Mouse (Mus musculus): ENCODE results near the gene Tmc4. TPM values are rescaled to one million over a fixed set of nuclear protein-coding genes. Genes with fewer than 3 reads are reported as not detected.
A peak's percentile ranks its signal among the peaks of the same experiment; 100 is the strongest.

Gene Tmc4
- polyA plus RNA-seq, 1 experiment from 2014 or later, result 6.2 TPM

DNA sequence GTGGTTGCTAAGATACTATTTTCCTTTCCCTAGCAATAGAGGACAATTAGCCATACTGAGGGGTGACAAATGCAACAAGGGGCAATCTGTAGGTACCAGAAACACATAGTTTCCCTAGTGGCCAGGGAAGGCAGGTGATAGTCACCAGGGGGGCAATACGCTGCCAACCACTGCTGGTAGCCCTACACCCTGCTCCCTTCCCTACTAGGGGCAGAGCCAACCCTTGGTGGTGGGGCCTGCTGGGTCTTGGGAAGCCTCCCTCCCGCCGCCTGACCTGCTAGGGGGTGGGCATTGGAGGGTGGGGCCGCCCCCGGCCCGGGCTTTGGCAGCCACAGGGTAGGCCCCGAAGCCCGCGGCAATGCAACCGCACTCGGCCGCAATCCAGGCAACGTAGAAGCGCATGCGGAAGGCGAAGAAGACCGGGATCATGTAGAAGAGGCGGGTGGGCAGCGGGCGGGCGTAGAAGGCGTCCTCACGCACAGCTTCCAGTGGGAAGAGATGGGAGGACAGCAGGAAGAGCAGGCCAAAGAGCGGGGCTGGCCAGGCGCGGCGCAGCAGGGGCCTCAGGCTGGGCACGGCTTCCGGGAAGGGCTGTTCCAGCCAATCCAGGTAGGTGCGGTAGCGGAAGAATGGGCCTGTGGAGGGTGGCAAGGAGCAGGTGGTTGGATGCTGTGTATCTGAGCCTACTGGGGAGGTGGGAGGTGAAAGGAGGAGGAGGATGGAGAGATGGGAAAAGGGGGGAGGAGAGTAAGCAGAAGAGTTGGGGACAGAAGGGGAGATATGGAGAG lies 8.2 kb upstream of the Tmc4 start:
- no peak for ATAC-seq (ENCODE audit: low FRiP score, low read depth)
- no peak overlapping the region for H3K27ac ChIP-seq
- no peak overlapping the region for H3K4me3 ChIP-seq
- no peaks in the 10 kb centered on the region for H3K4me1 ChIP-seq
- WGBS, result 80% methylated on average over 31 of the region's 31 CpGs
- no peak overlapping the region for H3K4me2 ChIP-seq (replicated peaks)
- H3K36me3 ChIP-seq, result peaks cover 82% of the 10 kb centered on the region
- no peaks in the 10 kb centered on the region for H3K27me3 ChIP-seq
- H3K9me3 ChIP-seq, result no peaks in the 10 kb centered on the region
- no peak overlapping the region for H3K9ac ChIP-seq

DNA sequence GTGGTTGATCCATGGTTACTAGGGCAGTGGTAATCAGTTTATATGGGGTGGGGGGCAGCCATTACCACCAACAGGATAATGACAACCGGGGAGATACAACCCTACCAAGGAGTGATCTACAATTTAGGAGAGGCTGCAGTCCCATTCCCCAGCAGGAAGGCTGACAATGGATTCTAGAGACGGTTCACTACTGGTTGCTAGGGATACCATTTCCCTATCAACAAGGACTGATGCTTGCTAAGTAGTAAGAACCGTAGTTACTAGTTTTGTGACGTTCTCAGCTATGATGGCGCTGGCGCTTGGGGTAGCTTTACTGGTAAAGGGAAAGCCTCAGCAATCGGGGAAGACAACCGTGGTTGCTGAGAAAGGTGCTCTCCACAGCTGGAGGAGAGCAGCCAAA lies 7.3 kb upstream of the Tmc4 start:
- no peak for ATAC-seq (ENCODE audit: low FRiP score, low read depth)
- Histone ChIP-seq H3K4me1 (no peaks in the 10 kb centered on the region), H3K27ac (no peak overlapping the region), H3K9ac (no peak overlapping the region), H3K4me2 (replicated peaks) (no peak overlapping the region), H3K9me3 (no peaks in the 10 kb centered on the region), H3K27me3 (no peaks in the 10 kb centered on the region), H3K4me3 (no peak overlapping the region), H3K36me3 (peaks cover 80% of the 10 kb centered on the region)
- 91% methylated on average over 8 of the region's 8 CpGs for WGBS

DNA sequence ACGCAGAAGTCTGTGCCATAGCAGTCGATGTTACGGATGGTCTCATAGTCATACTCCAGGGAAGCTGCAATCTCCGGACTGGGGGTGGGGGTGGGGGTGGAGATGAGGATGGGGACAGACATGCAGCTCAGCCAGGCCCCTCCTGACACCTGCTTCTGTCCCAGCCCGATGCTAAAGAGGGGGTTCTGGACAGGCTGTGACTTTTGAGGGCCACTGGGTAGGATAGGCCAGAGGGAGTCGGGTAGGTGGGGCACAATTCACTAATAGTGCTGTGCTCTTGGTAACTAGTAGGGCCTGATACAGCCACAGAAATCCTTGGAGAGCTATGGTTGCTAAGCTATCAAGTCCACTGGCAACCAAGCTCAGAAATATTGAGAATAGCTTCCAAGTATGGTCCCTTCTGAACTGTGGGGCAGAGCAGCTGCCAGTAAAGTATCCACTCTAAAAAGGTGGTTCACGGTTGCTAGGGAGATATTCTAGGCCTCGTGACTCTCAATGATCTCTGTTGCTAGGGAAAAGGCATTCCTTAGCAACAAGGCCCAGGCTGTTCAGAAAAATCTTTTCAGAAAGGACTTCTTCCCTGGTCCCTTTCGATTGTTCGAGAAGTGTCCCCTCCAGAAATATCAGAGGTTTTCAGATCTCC lies 6.7 kb upstream of the Tmc4 start:
- Histone ChIP-seq H3K4me2 (replicated peaks) (no peak overlapping the region), H3K9me3 (no peaks in the 10 kb centered on the region), H3K4me1 (no peaks in the 10 kb centered on the region), H3K36me3 (peaks cover 81% of the 10 kb centered on the region), H3K4me3 (no peak overlapping the region), H3K27ac (no peak overlapping the region), H3K27me3 (no peaks in the 10 kb centered on the region), H3K9ac (no peak overlapping the region)
- no peak for ATAC-seq (ENCODE audit: low FRiP score, low read depth)
- 84% methylated on average over 10 of the region's 10 CpGs for WGBS

DNA sequence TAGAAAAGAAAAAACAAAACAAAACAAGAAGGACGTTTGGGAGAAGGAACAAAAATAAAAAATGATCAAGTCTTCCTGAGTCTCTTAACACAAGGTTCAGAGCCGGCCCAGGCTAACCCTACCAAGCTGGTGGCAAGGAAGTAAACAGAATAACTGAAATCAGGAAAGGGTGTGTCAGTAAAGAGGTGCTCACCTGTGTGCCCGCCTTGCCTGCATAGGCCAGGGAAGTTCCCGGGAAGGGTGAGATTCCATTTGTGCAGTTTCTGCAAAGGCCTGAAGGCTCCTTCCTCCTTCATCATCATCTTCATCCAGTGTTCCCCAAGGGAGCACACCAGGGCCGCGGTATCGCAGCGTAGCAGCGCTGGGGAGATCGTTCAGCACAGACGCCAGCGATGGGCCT lies 982 bp downstream of the Tmc4 start:
- Histone ChIP-seq H3K4me2 (replicated peaks) (no peak overlapping the region), H3K9ac (peak overlapping the region; percentile 25; the same call in 1 of the 2 replicates), H3K9me3 (no peaks in the 10 kb centered on the region), H3K27me3 (no peaks in the 10 kb centered on the region), H3K36me3 (peaks cover 28% of the 10 kb centered on the region), H3K4me1 (no peaks in the 10 kb centered on the region), H3K4me3 (no peak overlapping the region), H3K27ac (no peak overlapping the region)
- ATAC-seq (ENCODE audit: low FRiP score, low read depth), result no peak
- 89% methylated on average over 12 of the region's 12 CpGs for whole genome bisulfite sequencing

DNA sequence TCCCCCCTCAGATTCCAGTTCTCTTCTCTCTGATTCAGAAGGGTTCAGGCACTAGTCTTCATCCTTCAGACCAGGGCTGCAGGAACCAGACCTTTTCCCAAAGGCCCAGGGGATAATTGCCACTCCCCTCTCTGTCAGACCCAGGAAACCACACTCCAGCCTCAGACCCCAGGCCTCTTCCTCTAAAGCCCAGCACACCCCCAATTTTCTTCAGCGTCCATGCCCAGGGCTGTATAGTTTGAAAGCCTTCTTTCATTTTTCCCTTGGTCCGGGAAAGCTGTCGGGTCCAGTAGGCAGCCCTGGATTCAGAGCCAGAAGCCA lies 2.2 kb downstream of the Tmc4 start:
- Histone ChIP-seq H3K27me3 (no peaks in the 10 kb centered on the region), H3K4me3 (no peak overlapping the region), H3K4me2 (replicated peaks) (no peak overlapping the region), H3K9ac (no peak overlapping the region), H3K4me1 (no peaks in the 10 kb centered on the region), H3K36me3 (peaks cover 18% of the 10 kb centered on the region), H3K27ac (no peak overlapping the region), H3K9me3 (no peaks in the 10 kb centered on the region)
- 79% methylated on average over 3 of the region's 3 CpGs for WGBS
- 0 out of 2 replicates have a peak, but pooled peaks have one; percentile 10 for ATAC-seq (ENCODE audit: low FRiP score, low read depth)

DNA sequence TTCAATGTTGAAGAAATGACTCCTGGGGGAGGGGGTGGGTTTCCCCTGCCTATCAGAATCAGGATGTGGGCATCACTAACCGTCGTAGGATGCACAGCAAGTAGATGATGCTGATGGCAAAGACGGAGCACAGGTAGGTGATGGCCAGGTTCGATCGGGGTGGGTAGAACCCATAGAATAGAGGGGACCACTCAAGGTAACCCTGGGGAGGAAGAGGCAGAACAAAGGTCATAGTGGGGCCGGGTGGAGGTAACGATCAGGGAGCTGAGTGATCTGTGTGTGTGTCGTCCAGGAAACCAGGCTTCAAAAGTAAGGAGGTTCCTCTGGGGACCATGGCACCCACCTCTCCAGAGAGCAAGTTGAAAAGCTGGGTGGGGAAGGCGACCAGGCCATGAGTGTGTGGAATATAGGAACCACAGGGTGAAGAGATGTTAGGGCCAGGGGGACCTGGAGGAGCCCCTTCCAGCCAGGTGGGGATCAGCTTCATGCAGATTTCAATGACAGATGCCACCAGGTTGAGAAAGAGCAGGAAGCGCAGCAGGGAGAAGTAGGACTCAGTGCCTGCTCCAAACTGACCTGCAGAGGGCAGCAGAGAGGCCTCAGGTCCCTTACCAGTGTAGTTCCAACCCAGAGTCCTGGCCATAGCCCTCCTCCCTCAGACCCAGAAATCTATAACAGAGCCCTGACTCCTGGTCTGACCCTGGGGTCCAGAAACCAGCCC lies 2.7 kb downstream of the Tmc4 start:
- Histone ChIP-seq H3K4me2 (replicated peaks) (no peak overlapping the region), H3K9me3 (no peaks in the 10 kb centered on the region), H3K9ac (no peak overlapping the region), H3K4me1 (no peaks in the 10 kb centered on the region), H3K36me3 (peaks cover 17% of the 10 kb centered on the region), H3K27ac (no peak overlapping the region), H3K4me3 (no peak overlapping the region), H3K27me3 (no peaks in the 10 kb centered on the region)
- ATAC-seq (ENCODE audit: low FRiP score, low read depth), result peak; percentile 81
- WGBS, result 71% methylated on average over 10 of the region's 10 CpGs

DNA sequence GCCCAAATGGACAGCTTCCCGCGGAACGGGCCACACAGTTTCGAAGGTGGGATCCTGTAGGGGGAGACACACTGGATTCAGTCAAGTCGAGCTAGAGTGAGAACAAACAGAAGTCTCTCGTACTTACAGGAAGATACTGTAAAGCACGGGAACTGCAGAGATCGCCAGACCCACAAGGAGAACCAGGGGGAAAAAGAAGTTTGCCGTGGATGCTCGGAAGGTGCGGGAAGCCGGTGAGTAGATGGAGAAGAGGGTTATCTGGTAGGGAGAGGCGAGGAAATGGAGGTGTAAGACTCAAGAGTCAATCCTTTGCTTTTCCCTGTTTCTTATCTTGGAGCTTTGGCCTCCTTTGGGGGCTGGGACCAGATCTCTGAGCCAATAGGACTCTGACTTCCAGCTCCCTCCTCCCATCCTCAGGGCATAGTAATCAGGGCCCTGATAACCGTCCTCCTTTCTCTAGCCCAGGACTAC lies 10.4 kb downstream of the Tmc4 start:
- 13% methylated on average over 14 of the region's 14 CpGs for WGBS
- H3K27me3 ChIP-seq, result no peaks in the 10 kb centered on the region
- peaks cover 17% of the 10 kb centered on the region for H3K36me3 ChIP-seq
- peaks cover 23% of the 10 kb centered on the region for H3K4me1 ChIP-seq
- H3K9me3 ChIP-seq, result no peaks in the 10 kb centered on the region
- peak overlapping the region; percentile 31 for H3K4me2 ChIP-seq (replicated peaks)
- no peak overlapping the region for H3K9ac ChIP-seq
- ATAC-seq (ENCODE audit: low FRiP score, low read depth), result no peak
- no peak overlapping the region for H3K4me3 ChIP-seq
- no peak overlapping the region for H3K27ac ChIP-seq

DNA sequence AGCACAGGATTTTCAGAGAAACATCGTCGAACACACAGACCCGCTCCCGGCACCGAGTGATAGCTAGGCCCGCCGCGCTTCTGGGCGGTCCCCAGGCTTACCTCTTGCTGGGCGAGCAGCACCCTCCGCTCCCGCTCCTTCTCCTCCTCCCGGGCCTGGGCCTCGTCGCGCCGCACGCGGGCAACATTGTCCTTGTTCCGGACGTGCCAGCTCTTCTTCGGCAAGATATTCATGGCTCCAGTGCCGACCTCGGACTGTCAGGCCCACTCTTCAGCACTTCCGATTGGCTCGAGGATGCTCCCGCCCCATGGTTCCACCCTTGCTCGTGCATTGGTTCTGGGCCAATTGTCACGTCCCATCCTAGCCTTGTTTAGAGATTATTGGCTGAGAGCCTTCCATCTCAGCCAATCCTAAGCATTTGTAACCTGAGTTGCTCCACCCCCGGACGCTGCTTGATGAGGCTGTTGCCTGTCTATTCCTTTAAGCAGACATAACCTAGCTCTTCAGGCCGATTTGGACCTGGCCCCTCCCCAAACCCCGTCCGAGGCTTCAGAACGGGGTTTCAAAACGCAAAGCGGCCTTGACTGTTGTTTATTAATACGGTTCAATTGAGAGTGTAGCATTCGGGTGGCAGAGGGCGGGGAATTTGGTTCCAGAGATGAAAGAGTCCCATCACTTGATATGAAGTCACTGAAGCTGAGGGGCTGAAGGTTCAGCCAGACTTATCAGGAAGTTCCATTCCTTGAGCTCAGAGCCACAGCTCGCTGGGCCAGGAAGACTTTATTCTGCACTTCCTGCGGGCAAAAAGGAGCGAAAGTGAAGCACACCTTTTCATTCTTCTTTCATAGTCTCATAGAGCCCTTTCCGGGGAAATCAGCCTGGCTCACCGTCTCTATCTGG lies 11.9 kb downstream of the Tmc4 start, which contains the start of gene Leng1:
Gene Leng1 (minus strand): TSS at position 626 of the 900 bp plus-strand sequence.
- H3K36me3 ChIP-seq, result peaks cover 32% of the 10 kb centered on the region
- peak within 1 kb of the TSS; percentile 77 for H3K4me3 ChIP-seq
- peaks cover 23% of the 10 kb centered on the region for H3K4me1 ChIP-seq
- WGBS, result 4% methylated on average over 45 of the region's 45 CpGs
- no peaks in the 10 kb centered on the region for H3K9me3 ChIP-seq
- H3K4me2 ChIP-seq (replicated peaks), result peak within 1 kb of the TSS; percentile 86
- H3K27me3 ChIP-seq, result no peaks in the 10 kb centered on the region
- H3K9ac ChIP-seq, result peak within 1 kb of the TSS; percentile 84
- ATAC-seq (ENCODE audit: low FRiP score, low read depth), result peak; percentile 98
- peak within 1 kb of the TSS; percentile 81 for H3K27ac ChIP-seq

DNA sequence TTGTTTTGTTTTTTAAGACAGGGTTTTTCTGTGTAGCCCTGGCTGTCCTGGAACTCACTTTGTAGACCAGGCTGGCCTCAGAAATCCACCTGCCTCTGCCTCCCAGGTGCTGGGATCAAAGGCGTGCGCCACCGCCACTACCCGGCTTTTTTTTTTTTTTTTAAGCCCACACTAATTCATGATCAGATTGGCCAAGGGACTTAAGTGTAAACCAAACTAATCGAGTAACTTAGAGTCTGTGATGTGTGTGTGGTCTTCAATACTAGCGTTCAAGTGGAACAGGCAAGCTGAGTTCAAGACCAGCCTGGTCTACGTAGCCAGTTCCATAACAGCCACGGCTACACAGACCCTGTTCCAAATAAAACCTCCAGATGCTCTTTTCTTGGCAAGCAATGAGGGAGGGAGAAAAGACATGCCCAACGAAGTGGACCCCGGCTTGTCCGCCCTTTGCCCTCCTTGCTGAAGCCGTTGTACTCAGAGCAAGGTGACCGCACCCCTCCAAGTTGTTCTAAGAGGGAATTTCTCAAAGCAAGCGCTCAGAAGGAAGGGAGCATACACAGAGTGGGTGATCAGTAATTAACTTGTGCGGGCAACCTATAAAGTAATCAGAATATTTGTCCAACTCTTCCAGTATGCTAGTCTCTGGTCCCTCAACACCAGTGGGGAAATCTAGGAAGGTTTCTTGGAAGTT lies 12.7 kb downstream of the Tmc4 start:
- no peaks in the 10 kb centered on the region for H3K9me3 ChIP-seq
- H3K27ac ChIP-seq, result peak overlapping the region; percentile 81
- H3K27me3 ChIP-seq, result no peaks in the 10 kb centered on the region
- WGBS, result 37% methylated on average over 15 of the region's 15 CpGs
- H3K4me1 ChIP-seq, result peaks cover 23% of the 10 kb centered on the region
- peak overlapping the region; percentile 84 for H3K9ac ChIP-seq
- peaks cover 40% of the 10 kb centered on the region for H3K36me3 ChIP-seq
- ATAC-seq (ENCODE audit: low FRiP score, low read depth), result peak; percentile 4; the same call in 1 of the 2 replicates
- H3K4me3 ChIP-seq, result peak overlapping the region; percentile 77
- H3K4me2 ChIP-seq (replicated peaks), result peak overlapping the region; percentile 86

DNA sequence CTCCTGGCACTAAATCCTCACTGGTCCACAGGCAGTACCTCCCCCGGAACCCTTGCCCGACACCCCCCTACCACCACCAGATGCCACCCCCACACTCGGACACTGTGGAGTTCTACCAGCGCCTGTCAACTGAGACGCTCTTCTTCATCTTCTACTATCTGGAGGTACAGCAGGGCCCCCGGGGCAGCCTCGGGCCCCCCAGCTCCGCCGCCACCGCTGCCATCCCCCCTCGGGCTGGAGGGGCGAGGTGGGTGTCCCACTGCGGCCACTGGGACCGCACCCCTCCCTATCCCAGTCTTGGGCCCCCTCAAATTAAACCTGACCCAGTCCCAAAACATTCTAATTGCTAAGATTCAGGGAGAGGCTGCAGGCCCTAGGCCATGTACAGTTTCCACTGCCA lies 18.8 kb downstream of the Tmc4 start:
- peaks cover 100% of the 10 kb centered on the region for H3K36me3 ChIP-seq
- no peak overlapping the region for H3K4me3 ChIP-seq
- 94% methylated on average over 14 of the region's 14 CpGs for WGBS
- no peak for ATAC-seq (ENCODE audit: low FRiP score, low read depth)
- H3K9me3 ChIP-seq, result no peaks in the 10 kb centered on the region
- no peak overlapping the region for H3K27ac ChIP-seq
- no peaks in the 10 kb centered on the region for H3K27me3 ChIP-seq
- H3K4me1 ChIP-seq, result peaks cover 6% of the 10 kb centered on the region
- H3K9ac ChIP-seq, result no peak overlapping the region
- H3K4me2 ChIP-seq (replicated peaks), result no peak overlapping the region

DNA sequence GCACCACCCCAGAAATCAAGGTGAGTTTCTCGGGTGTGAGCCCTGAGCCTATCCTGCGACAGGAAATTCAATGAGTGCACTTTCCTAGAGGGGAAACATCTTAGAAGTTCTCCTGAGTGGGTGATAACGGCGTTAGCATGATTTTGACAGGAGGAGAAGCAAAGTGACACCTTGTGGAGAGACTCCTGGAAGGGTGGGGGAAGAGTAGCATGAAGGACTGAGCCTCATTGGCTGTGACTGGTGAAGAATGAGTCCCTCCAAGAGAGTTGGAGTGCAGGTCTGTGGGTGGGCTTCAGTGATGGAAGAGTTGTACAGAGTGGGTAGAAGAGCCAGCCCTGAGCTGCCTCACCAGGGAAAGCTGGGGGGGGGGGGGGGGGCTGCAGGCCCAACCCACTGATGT lies 20.4 kb downstream of the Tmc4 start:
- H3K36me3 ChIP-seq, result peaks cover 100% of the 10 kb centered on the region
- 86% methylated on average over 4 of the region's 4 CpGs for WGBS
- ATAC-seq (ENCODE audit: low FRiP score, low read depth), result no peak

More for the DNA sequence above, 20.4 kb downstream of the Tmc4 start:
- Histone ChIP-seq H3K9ac (no peak overlapping the region), H3K4me3 (no peak overlapping the region), H3K9me3 (no peaks in the 10 kb centered on the region), H3K4me1 (no peaks in the 10 kb centered on the region), H3K4me2 (replicated peaks) (no peak overlapping the region), H3K27ac (no peak overlapping the region), H3K27me3 (no peaks in the 10 kb centered on the region)

All from limb, embryonic 13.5 days (tissue).